Mouse (Mus musculus): Measurements from ENCODE around the gene Prr19.
"Not testable (repeated sequence)": the region's sequence is repeated elsewhere in the genome, so short reads cannot be mapped to it uniquely, and the experiment has no call there.

The Prr19 gene

DNA sequence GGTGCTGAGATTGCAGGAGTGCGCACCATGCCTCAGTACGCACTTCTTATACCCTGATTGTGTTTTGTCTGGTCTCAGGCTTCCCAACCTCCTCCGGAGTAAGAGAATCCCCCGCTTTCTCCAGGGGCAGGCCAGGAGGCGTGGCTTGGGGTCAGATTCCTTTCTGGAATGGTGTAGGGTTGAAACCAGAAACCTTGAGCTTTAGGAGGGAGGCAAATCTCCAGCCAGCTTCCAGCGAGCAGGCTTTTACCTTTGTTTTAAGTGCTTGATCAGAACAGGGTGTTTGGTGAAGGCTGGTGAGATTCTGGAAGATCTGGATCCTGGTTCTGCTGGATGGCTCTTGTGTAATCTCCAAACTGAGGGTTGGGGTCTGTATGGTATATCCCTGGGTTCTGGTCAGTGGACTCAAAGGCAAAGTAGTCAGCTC, 20.9 kb downstream of the Prr19 start:
- no peak for DNase-seq (ENCODE audit: low spot score in 2 of 2)

DNA sequence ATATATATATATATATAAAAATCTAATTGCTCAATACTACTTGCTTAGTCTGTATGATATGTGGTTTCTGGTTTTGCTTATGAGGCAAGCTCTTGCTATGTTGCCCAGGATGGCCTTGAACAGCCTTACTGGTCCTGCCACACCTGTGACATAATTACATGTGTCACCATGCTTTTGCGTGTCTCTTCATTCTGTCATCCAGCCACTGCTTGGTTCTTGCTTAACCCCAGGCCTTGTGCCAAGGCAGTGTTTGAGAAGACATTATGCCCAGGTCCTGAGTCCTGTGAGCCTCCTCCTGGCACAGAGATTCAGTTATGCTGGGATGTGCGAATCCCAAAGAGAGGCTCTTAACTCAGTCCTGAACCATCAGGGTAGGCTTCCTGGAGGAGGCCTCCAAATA, 22.0 kb downstream of the Prr19 start:
- DNase-seq (ENCODE audit: low spot score in 2 of 2), result no peak

DNA sequence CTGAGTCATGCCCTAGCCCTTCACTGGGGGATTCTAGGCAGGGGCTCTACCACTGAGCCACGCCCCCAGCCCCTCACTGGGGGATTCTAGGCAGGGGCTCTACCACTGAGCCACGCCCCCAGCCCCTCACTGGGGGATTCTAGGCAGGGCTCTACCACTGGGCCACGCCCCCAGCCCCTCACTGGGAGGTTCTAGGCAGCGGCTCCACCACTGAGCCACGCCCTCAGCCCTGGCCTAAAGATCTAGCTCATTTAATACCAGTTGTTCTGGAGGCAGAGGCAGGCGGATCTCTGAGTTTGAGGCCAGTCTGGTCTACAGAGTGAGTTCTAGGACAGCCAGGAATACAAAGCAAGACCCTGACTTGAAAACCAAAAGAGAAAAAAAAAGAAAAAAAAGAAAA, 24.2 kb downstream of the Prr19 start:
- DNase-seq (ENCODE audit: low spot score in 2 of 2), result not testable (repeated sequence)

GRCm38 (mm10) chr7:25326233-25326632, 25.0 kb downstream of the Prr19 start:
- DNase-seq (ENCODE audit: low spot score in 2 of 2), result no peak

DNA sequence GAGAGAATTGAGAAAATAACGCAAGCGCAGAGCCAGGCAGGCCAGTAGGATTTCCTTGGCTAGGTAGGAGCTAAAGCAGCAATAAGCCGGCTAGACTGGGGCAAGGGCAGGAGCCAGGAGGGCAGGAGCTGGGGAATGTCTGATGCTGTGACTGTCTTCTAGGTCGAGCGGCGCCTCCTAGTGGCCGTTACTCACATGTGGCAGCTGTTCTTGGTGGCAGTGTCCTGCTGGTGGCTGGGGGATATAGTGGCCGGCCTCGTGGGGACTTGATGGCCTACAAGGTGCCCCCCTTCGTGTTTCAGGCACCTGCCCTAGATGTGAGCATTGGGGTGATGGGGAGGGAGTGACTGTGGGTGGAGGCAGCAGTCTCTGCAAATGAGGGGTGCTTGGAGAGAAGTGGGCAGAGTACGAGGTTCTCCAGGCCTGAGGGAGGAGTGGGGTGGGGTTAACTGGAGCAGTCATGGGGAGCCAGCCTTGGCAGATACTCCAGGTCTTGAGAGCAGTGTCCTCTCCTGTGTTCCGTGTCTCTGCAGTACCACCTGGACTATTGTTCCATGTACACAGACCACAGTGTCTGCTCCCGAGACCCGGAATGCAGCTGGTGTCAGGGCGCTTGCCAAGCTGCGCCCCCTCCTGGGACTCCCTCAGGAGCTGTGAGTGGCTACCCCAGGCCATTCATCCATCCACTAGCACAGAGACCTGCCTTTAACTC, 32.5 kb downstream of the Prr19 start:
- peak in 1 of 2 experiments; percentile 71 for DNase-seq (ENCODE audit: low spot score in 2 of 2)

- no peak for DNase-seq (ENCODE audit: low spot score in 2 of 2)
Measured at GRCm38 (mm10) chr7:25334472-25334871, 33.3 kb downstream of the Prr19 start.

GRCm38 (mm10) chr7:25339329-25339728, 38.1 kb downstream of the Prr19 start:
- no peak for DNase-seq (ENCODE audit: low spot score in 2 of 2)

DNA sequence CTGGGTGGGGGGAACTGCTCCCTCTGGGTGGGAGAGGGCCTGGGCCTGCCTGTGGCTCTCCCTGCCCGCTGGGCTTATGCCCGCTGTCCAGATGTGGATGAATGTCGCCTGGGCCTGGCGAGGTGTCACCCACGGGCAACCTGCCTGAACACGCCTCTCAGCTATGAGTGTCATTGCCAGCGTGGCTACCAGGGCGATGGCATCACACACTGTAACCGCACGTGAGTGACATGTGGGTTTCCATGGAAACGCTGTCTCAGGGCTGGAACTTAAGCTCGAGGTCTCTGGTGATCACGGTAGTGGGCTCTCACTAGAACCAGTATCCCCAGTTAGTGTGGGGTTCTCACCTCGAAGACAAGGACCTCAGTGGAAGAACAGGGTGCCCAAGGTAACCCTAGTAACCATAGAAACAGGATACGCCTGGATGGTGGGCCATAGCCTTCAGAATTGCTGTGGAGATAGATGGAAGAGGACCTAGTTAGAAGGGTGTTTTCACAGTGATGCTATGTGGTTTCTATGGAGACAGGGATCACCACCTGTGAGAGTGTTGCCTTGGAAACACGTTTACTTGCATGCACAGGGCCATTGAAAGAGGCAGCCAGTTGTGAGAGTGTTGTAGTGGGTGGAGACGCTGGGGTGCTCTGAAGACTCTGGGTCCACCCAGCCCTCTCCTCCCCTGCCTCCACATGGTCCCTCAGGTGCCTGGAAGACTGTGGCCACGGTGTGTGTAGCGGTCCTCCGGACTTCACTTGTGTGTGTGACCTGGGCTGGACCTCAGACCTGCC, 40.0 kb downstream of the Prr19 start:
- peak; percentile 49 to 50 for DNase-seq (ENCODE audit: low spot score in 2 of 2)

- DNase-seq (ENCODE audit: low spot score in 2 of 2), result no peak
Measured at GRCm38 (mm10) chr7:25348861-25349260, 47.6 kb downstream of the Prr19 start.
